Mouse (Mus musculus): ENCODE results near the gene Wdr25.

GRCm38 (mm10) chr12:108936834-108937233 is 43.4 kb downstream of the Wdr25 start:
- TF ChIP-seq HCFC1 (IDR thresholded peaks at IDR 0.05; ENCODE audit: borderline replicate concordance, insufficient read depth, low read length) (no peak), ZNF384 (IDR thresholded peaks at IDR 0.05; ENCODE audit: low read depth, low read length) (no peak), ZC3H11A (IDR thresholded peaks at IDR 0.05; ENCODE audit: borderline replicate concordance, low read depth, low read length) (no peak)
